Mouse (Mus musculus) bone marrow, adult 2 months (tissue): ENCODE measurements at regions not wholly inside any gene's neighbourhood (a gene's known extent, or its start where the extent isn't known, plus 50 kb on each side); places are given as distances from the start of the nearest gene placed in this dataset.

Experiments
- H3K27ac ChIP-seq: fragments of 200-500 bp; 2 replicates; pipeline ENCODE4 v1.5.1; 2012; ENCODE audit warnings: low read depth, mild to moderate bottlenecking, control low read depth, inconsistent platforms, low read length; ENCODE audit not compliant: control insufficient read depth, poor library complexity, insufficient read depth
- H3K4me1 ChIP-seq: fragments of 200-500 bp; 2 replicates; pipeline ENCODE4 v1.6.1; 2011; ENCODE audit warnings: low read length; ENCODE audit not compliant: control insufficient read depth, insufficient read depth
- H3K4me3 ChIP-seq: fragments of 200-500 bp; replicated peaks from 2 replicates; pipeline ENCODE3; 2011; ENCODE audit warnings: mild to moderate bottlenecking, low read depth, low read length, control low read depth; ENCODE audit not compliant: control insufficient read depth
- CTCF ChIP-seq: fragments of 200-500 bp; IDR thresholded peaks from 2 replicates; pipeline ENCODE4 v1.5.1; 2011; ENCODE audit warnings: low read length, control low read depth; ENCODE audit not compliant: control insufficient read depth, insufficient read depth
- POLR2A ChIP-seq: fragments of 200-500 bp; IDR thresholded peaks from 2 replicates; pipeline ENCODE4 v1.6.1; 2011; ENCODE audit warnings: low read depth, mild to moderate bottlenecking, control low read depth, low read length, borderline replicate concordance; ENCODE audit not compliant: control insufficient read depth
- WGBS: fragments of 180-500 bp; shearing (Covaris S2); methylation state at CpG from one replicate; pipeline ENCODE4 v1.1.7; 2018; 5-methylcytosine and 5-hydroxymethylcytosine counted together

DNA sequence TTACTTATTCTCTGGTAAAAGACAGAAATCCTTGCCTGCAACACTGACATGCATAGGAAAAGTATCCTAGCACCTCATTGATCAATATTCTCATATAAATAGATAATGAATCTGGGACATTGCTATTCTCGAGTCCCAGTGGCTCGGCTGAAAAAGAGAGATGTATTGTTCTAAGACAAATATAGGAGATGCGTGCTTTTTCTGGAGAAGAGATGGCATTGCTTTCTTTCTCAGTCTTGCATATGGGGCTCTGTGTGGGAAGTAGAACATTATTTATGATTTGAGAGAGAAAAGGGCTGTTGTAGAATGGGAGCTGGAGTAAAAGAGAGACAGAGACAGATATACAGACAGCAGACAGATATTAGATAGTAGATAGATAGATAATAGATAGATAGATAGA lies 527.4 kb downstream of the Btbd3 start:
- TF ChIP-seq POLR2A (no peak), CTCF (no peak)
- 81% methylated on average over 3 of the region's 3 CpGs for WGBS
- H3K4me3 ChIP-seq, result no peak overlapping the region
- H3K4me1 ChIP-seq, result no peaks in the 10 kb centered on the region
- H3K27ac ChIP-seq, result no peak overlapping the region

DNA sequence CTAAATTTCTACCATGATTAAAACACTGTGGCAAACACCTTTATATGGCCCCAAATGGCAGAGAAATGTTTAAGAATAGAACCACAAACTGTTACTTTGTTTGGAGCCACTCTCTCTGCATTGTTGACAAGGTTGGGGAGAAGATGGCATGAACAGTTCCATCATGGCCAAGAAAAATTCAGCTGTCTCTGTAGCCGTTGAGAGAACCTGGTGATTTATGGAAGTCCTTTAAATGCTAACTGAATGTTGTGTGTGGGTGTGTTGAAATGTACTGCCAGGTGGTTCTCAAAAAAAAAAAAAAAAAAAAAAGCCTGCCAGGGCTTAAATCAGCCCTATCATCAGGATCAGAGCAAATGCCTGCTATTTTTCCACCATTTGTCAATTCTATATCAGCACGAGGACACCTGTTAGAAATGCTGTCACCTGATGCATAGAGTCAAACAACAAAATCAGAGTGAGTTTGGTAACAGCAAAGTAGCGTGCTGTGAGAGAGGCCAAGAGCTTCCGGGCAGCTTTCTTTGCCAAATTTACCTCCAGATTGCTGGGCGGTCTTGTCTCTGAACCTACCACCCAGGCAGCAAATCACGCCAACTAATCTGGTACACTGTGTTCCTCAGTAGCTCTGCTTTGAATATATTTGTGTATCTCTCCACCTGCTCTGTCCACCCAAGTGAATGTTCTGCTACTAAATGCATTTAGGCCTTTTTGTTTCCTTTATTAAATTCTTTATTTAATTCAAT lies 536.5 kb downstream of the Btbd3 start:
- WGBS, result 71% methylated on average over 6 of the region's 6 CpGs
- H3K4me3 ChIP-seq, result no peak overlapping the region
- H3K4me1 ChIP-seq, result no peaks in the 10 kb centered on the region
- TF ChIP-seq CTCF, result no peak
- TF ChIP-seq POLR2A, result no peak
- H3K27ac ChIP-seq, result no peak overlapping the region

DNA sequence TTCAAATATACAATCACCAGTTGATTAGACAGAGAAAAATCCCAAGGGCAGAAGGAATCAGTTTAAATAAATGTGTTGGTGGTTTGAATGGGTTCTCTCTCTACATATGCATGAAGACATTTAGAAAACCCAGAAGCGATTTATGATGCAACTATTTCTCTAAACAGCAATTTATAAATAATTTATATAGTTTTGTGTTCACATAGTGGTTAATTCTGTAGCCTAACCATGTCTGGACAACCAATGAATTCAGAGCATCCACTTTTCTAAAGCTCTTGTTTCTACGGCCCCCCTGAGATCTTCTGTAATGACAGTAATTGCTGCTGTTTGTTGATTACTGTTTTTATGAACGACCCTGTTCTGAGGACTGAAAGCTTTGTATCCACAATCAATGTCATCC lies 549.8 kb downstream of the Btbd3 start:
- TF ChIP-seq POLR2A (no peak), CTCF (no peak)
- no peaks in the 10 kb centered on the region for H3K4me1 ChIP-seq
- WGBS, result 71% methylated on average over 3 of the region's 3 CpGs

DNA sequence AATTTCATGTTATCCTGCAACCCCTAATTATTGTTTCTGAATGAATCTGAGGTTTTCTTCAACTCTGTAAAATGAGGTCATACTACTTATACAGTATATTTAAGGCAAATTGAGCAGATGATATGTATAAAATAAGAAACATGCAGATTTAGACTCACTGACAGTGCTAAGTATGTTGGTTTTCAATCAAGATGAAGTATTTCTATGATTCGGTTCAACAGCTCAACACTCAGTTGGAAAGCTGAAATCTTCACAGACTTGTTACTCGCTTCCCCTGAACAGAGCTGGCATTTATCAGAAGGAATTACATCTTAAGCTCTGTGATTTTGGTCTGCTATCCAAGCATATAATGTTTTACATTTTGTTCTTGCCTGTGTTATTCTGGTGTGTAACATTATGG lies 553.4 kb downstream of the Btbd3 start:
- no peak overlapping the region for H3K4me3 ChIP-seq
- WGBS, result 82% methylated on average over 2 of the region's 2 CpGs
- no peaks in the 10 kb centered on the region for H3K4me1 ChIP-seq
- TF ChIP-seq POLR2A, result no peak
- TF ChIP-seq CTCF, result no peak
- H3K27ac ChIP-seq, result no peak overlapping the region

More for the DNA sequence above, 549.8 kb downstream of the Btbd3 start:
- Histone ChIP-seq H3K4me3 (no peak overlapping the region), H3K27ac (no peak overlapping the region)

DNA sequence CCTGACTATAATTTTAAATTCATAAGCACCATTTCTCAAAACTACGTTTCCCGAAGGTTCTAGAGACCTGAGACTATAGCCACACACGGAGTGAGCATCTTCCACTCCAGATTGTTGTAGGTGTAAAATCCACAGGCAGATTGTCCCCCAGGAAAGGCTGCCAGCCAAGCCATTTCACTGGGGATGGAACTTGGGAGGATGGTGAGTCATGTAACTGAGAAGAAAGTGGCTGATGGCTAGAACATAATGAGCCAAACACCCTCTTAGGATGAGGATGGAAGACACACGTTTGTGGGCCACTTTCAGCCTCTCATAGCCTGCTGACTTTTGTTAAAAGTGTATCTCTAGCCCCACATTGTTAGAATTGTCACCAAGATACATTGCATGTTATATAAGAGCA lies 564.1 kb downstream of the Btbd3 start:
- H3K27ac ChIP-seq, result no peak overlapping the region
- 71% methylated on average over 4 of the region's 4 CpGs for WGBS
- H3K4me1 ChIP-seq, result no peaks in the 10 kb centered on the region
- no peak for TF ChIP-seq POLR2A
- TF ChIP-seq CTCF, result no peak
- H3K4me3 ChIP-seq, result no peak overlapping the region

DNA sequence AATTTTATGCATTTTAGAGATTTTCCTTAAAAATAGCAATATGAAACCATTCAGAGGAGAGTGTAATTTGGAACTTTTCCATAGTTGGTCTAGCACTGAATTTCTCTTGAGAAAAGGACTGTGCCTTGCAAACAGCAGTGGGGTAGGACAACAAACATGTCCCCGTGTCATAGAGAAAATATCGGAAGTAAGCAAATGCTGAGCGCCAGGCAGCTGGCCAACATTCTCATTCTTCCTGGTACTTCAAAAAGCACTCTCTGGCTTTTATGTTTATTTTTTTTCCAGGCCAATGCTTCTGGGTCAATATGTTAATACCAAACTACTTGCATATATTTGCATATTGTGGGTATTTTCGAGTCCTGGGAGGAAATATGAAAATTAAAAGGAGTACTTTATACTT lies 568.5 kb downstream of the Btbd3 start:
- WGBS, result 72% methylated on average over 4 of the region's 4 CpGs
- Histone ChIP-seq H3K4me1 (no peaks in the 10 kb centered on the region), H3K4me3 (no peak overlapping the region), H3K27ac (no peak overlapping the region)
- TF ChIP-seq POLR2A, result no peak
- TF ChIP-seq CTCF, result no peak

DNA sequence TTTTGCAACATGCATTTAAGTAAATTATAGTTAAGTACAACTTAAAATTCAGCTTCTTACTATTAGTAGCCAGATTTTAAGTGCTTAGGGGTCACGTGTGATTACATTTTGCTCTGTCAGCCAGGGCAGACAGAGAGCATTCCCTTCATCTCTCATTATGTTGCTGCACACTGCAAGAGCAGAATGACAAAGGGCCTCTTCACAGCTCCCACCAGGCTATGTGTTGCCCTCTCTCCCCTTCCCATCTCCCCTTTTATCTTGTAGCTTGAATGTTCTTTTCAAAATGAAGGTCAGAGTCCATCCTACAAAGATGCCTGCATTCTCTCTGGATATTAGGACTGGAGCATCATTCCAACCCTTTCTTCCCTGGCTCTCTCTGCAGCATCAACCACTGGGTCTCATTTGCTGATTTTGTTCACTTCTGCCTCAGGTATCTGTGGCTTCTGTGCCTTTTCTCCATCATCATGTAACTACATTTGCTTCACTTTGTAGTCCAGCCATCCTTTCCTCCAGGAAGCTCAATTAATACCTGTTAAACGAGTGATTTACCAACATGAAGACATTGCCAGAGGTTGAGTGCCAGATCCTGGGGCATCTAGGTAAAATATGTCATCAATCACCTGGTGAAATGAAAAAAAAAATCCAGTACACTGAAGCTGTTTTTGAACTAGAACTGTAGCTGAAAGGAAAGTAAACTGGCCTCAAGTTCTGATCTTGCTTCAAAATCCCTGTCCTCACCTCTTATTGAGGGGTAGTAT lies 571.6 kb downstream of the Btbd3 start:
- Histone ChIP-seq H3K27ac (no peak overlapping the region), H3K4me1 (no peaks in the 10 kb centered on the region), H3K4me3 (no peak overlapping the region)
- WGBS, result 67% methylated on average over 2 of the region's 2 CpGs
- no peak for TF ChIP-seq CTCF
- TF ChIP-seq POLR2A, result no peak

DNA sequence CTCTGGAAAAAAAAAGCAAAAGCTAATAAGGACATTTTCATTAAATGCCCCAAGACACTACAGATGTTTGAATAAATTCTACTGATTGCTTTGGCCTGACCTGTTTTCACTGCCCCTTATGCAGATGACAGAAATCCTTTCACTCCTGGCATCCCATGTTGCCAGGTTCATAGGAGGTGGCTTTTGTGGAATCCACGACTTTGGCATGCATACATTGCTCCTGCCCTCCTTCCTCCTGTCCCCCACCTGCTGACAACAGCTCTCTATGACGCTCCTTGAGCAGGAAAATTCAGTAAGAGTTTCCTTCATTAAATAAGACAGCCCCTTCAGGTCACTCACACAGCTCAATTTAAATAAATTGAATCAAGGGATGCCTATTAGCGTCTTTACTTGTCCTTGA lies 582.5 kb downstream of the Btbd3 start:
- TF ChIP-seq POLR2A (no peak), CTCF (no peak)
- Histone ChIP-seq H3K27ac (no peak overlapping the region), H3K4me3 (no peak overlapping the region), H3K4me1 (no peaks in the 10 kb centered on the region)
- WGBS, result 55% methylated on average over 3 of the region's 3 CpGs
